Mouse (Mus musculus) forebrain, embryonic 14.5 days (tissue): ENCODE measurements at regions not wholly inside any gene's neighbourhood (a gene's known extent, or its start where the extent isn't known, plus 50 kb on each side); places are given as distances from the start of the nearest gene placed in this dataset.

Experiments
- ATAC-seq: fragments of 200-750 bp; cut with Nextera tagmentation; 2 replicates; pipeline ENCODE4 v1.8.0; 2017; ENCODE audit warnings: mild to moderate bottlenecking, moderate library complexity
- DNase-seq: peaks from one replicate; pipeline ENCODE4 v3.0.0-alpha.2; 2015; ENCODE audit warnings: low spot score
- H3K27ac ChIP-seq: fragments of 300-500 bp; sonication (generic); 2 replicates; pipeline ENCODE4 v1.5.1; 2014; ENCODE audit warnings: low read depth, mild to moderate bottlenecking, control low read depth, low read length, moderate library complexity
- H3K27me3 ChIP-seq: fragments of 300-500 bp; sonication (generic); replicated peaks from 2 replicates; pipeline ENCODE4 v1.6.1; 2014; ENCODE audit warnings: low read length, control low read depth, mixed read lengths; ENCODE audit not compliant: control insufficient read depth, insufficient read depth
- H3K36me3 ChIP-seq: fragments of 300-500 bp; sonication (generic); 2 replicates; pipeline ENCODE4 v1.6.1; 2014; ENCODE audit warnings: low read length, control low read depth; ENCODE audit not compliant: control insufficient read depth, insufficient read depth
- H3K4me1 ChIP-seq: fragments of 300-500 bp; sonication (generic); 2 replicates; pipeline ENCODE4 v1.6.1; 2014; ENCODE audit warnings: antibody characterized with exemption, low read length, control low read depth; ENCODE audit not compliant: control insufficient read depth, insufficient read depth
- H3K4me2 ChIP-seq: fragments of 300-500 bp; sonication (generic); 2 replicates; pipeline ENCODE4 v1.6.1; 2014; ENCODE audit warnings: mild to moderate bottlenecking, control low read depth, low read length
- H3K4me3 ChIP-seq: fragments of 300-500 bp; sonication (generic); 2 replicates; pipeline ENCODE4 v1.5.1; 2014; ENCODE audit warnings: low read depth, low read length, control low read depth
- H3K9ac ChIP-seq: fragments of 300-500 bp; sonication (generic); 2 replicates; pipeline ENCODE4 v1.6.1; 2014; ENCODE audit warnings: mild to moderate bottlenecking, low read length, control low read depth, moderate library complexity
- H3K9me3 ChIP-seq: fragments of 300-500 bp; sonication (generic); replicated peaks from 2 replicates; pipeline ENCODE4 v1.6.1; 2016; ENCODE audit warnings: low read length, control low read depth, mixed read lengths; ENCODE audit not compliant: control insufficient read depth
- WGBS: fragments of 180-500 bp; shearing (Covaris S2); extraction: QIAGEN DNeasy Blood & Tissue Kit; methylation state at CpG from one replicate; pipeline ENCODE4 v1.1.7; 2014; 5-methylcytosine and 5-hydroxymethylcytosine counted together

- 71% methylated on average over 4 of the region's 4 CpGs for WGBS
- Histone ChIP-seq H3K4me1 (no peaks in the 10 kb centered on the region), H3K4me3 (no peak overlapping the region), H3K9ac (no peak overlapping the region), H3K4me2 (no peak overlapping the region), H3K36me3 (no peaks in the 10 kb centered on the region), H3K27me3 (no peaks in the 10 kb centered on the region), H3K27ac (no peak overlapping the region), H3K9me3 (no peaks in the 10 kb centered on the region)
- ATAC-seq = no peak
- no peak for DNase-seq
Measured at GRCm38 (mm10) chr13:102600026-102600425, 93.3 kb upstream of the Cd180 start.

- H3K36me3 ChIP-seq = no peaks in the 10 kb centered on the region
- H3K27me3 ChIP-seq = no peaks in the 10 kb centered on the region
- H3K4me3 ChIP-seq = no peak overlapping the region
- ATAC-seq (no peak), DNase-seq (no peak)
- H3K4me1 ChIP-seq = no peaks in the 10 kb centered on the region
- no peak overlapping the region for H3K27ac ChIP-seq
- H3K4me2 ChIP-seq = no peak overlapping the region
- H3K9me3 ChIP-seq = no peaks in the 10 kb centered on the region
- H3K9ac ChIP-seq = no peak overlapping the region
- 88% methylated on average over 2 of the region's 2 CpGs for WGBS
Measured at GRCm38 (mm10) chr13:102624461-102624860, 68.9 kb upstream of the Cd180 start.

- H3K4me2 ChIP-seq = no peak overlapping the region
- H3K4me3 ChIP-seq = no peak overlapping the region
- H3K27me3 ChIP-seq = no peaks in the 10 kb centered on the region
- no peak overlapping the region for H3K27ac ChIP-seq
- ATAC-seq (peak; percentile 26; the same call in 1 of the 2 replicates), DNase-seq (peak; percentile 63)
- H3K9ac ChIP-seq = no peak overlapping the region
- 87% methylated on average over 8 of the region's 8 CpGs for whole genome bisulfite sequencing
- H3K4me1 ChIP-seq = no peaks in the 10 kb centered on the region
- H3K36me3 ChIP-seq = no peaks in the 10 kb centered on the region
- no peaks in the 10 kb centered on the region for H3K9me3 ChIP-seq
Measured at GRCm38 (mm10) chr13:102625171-102625835, 68.1 kb upstream of the Cd180 start.

GRCm38 (mm10) chr13:102625836-102626340, 67.5 kb upstream of the Cd180 start:
- ATAC-seq (no peak), DNase-seq (no peak)
- H3K4me3 ChIP-seq = no peak overlapping the region
- no peaks in the 10 kb centered on the region for H3K4me1 ChIP-seq
- no peak overlapping the region for H3K9ac ChIP-seq
- H3K4me2 ChIP-seq = no peak overlapping the region
- 0 out of 2 replicates have a peak overlapping the region, but pooled peaks have one; percentile 11 for H3K27ac ChIP-seq
- WGBS = 69% methylated on average over 5 of the region's 5 CpGs
- H3K27me3 ChIP-seq = no peaks in the 10 kb centered on the region
- no peaks in the 10 kb centered on the region for H3K9me3 ChIP-seq
- H3K36me3 ChIP-seq = no peaks in the 10 kb centered on the region

GRCm38 (mm10) chr13:102627786-102628185, 65.6 kb upstream of the Cd180 start:
- H3K36me3 ChIP-seq = no peaks in the 10 kb centered on the region
- no peaks in the 10 kb centered on the region for H3K9me3 ChIP-seq
- H3K27ac ChIP-seq = no peak overlapping the region
- H3K9ac ChIP-seq = no peak overlapping the region
- H3K4me3 ChIP-seq = no peak overlapping the region
- WGBS = 93% methylated on average over 4 of the region's 4 CpGs
- H3K4me1 ChIP-seq = no peaks in the 10 kb centered on the region
- H3K4me2 ChIP-seq = no peak overlapping the region
- DNase-seq = no peak
- H3K27me3 ChIP-seq = no peaks in the 10 kb centered on the region
- no peak for ATAC-seq

GRCm38 (mm10) chr13:102629176-102629575, 64.2 kb upstream of the Cd180 start:
- no peak overlapping the region for H3K4me3 ChIP-seq
- WGBS = 31% methylated on average over 7 of the region's 7 CpGs
- H3K4me1 ChIP-seq = no peaks in the 10 kb centered on the region
- no peaks in the 10 kb centered on the region for H3K36me3 ChIP-seq
- no peaks in the 10 kb centered on the region for H3K27me3 ChIP-seq
- no peak for DNase-seq
- H3K9me3 ChIP-seq = no peaks in the 10 kb centered on the region
- no peak for ATAC-seq
- H3K9ac ChIP-seq = no peak overlapping the region
- no peak overlapping the region for H3K27ac ChIP-seq
- no peak overlapping the region for H3K4me2 ChIP-seq

DNA sequence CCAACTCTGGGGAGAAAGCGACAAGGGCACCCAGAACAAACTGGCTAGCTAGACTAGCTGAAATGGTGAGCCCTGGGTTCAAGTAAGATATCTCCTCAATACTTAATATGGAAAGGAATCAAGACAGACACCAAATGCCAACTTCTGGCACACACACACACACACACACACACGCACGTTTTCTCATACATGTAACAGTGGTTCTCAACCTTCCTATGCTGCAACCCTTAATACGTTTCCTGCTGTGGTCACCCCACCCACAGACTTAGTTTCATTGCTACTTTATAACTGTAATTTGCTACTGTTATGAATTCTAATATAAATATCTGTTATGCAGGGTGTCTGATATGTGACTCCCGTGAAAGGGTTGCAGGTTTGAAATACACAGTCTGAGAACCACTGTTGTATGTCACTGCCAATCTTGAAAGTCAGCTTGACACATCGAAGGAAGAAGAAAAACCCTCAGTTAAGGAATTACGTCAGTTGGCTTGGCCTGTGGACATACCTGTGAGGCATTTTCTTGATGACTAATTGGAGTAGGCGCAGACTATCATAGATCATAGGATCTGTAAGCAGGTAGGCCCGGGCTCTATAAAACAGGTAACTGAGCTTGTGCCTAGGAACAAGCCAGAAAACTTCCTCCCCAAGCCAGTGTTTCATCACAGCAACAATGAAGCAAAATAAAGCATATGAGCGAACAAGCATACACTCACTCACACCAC, 59.0 kb upstream of the Cd180 start:
- no peak overlapping the region for H3K4me2 ChIP-seq
- H3K27me3 ChIP-seq = no peaks in the 10 kb centered on the region
- H3K27ac ChIP-seq = no peak overlapping the region
- H3K36me3 ChIP-seq = no peaks in the 10 kb centered on the region
- no peaks in the 10 kb centered on the region; the same call in 1 of the 2 replicates for H3K9me3 ChIP-seq
- H3K4me1 ChIP-seq = peaks cover 5% of the 10 kb centered on the region; the same call in 1 of the 2 replicates
- no peak for ATAC-seq
- H3K9ac ChIP-seq = no peak overlapping the region
- H3K4me3 ChIP-seq = no peak overlapping the region
- DNase-seq = no peak
- WGBS = 94% methylated on average over 10 of the region's 10 CpGs

- DNase-seq (no peak), ATAC-seq (no peak)
- Histone ChIP-seq H3K4me1 (peaks cover 5% of the 10 kb centered on the region; the same call in 1 of the 2 replicates), H3K27ac (no peak overlapping the region), H3K4me3 (no peak overlapping the region), H3K27me3 (no peaks in the 10 kb centered on the region), H3K36me3 (no peaks in the 10 kb centered on the region), H3K9me3 (no peaks in the 10 kb centered on the region; the same call in 1 of the 2 replicates), H3K9ac (no peak overlapping the region), H3K4me2 (no peak overlapping the region)
- WGBS = 63% methylated on average over 8 of the region's 8 CpGs
Measured at GRCm38 (mm10) chr13:102636032-102636431, 57.3 kb upstream of the Cd180 start.

DNA sequence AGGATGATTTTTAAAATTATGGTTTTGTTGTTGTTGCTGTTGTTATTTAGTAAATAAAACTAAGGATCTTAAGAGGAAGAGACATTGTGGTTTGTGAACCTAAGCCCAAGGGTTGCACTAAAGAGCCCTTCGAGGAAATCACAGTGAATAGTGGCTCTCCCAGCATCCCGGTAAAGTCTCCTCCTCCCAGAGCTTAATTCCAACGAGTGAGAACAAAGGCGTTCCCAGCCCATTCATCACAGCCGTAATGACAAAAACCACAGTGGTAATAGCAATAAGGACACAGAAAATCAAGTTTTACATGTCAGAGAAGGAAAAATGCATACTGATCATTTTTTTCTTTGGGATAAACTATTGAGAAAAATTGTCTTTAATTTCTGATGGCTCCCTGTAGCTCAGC, 56.3 kb upstream of the Cd180 start:
- H3K9ac ChIP-seq = no peak overlapping the region
- ATAC-seq (no peak), DNase-seq (peak; percentile 46)
- H3K27ac ChIP-seq = no peak overlapping the region
- no peaks in the 10 kb centered on the region for H3K27me3 ChIP-seq
- no peaks in the 10 kb centered on the region; the same call in 1 of the 2 replicates for H3K9me3 ChIP-seq
- H3K4me2 ChIP-seq = no peak overlapping the region
- 4% methylated on average over 5 of the region's 5 CpGs for WGBS
- H3K36me3 ChIP-seq = no peaks in the 10 kb centered on the region
- peaks cover 5% of the 10 kb centered on the region; the same call in 1 of the 2 replicates for H3K4me1 ChIP-seq
- H3K4me3 ChIP-seq = no peak overlapping the region
